9 mouse cellular contexts compared by ENCODE assay signal in genomic region chr15:93517022-93517565, GRCm38 (mm10).
DNase-seq lines count a peak whose midpoint lies in the region; ATAC-seq and TF ChIP-seq lines count a peak whose summit lies in the region.
"Had no signal": no experiment of that assay in that cellular context is flagged by ENCODE, and none has a peak within 500 bp of the region (broad histone marks: within the 10 kb centered on the region; RNA-seq: fewer than 3 reads in every experiment).

No protein-coding gene starts in this region.

- H3K4me2 ChIP-seq in limb, embryonic 12.5 days = peak overlapping the region; percentile 94
- H3K4me2 ChIP-seq in stomach, postnatal 0 days (replicated peaks; ENCODE audit: low read depth) = peak overlapping the region; percentile 91

- H3K9ac ChIP-seq in limb, embryonic 12.5 days (replicated peaks) = no peak overlapping the region
- H3K9ac ChIP-seq in stomach, postnatal 0 days (ENCODE audit: low read length) = no peak overlapping the region
- H3K9ac ChIP-seq: forebrain, postnatal 0 days had no signal

- no peaks in the 10 kb centered on the region for H3K9me3 ChIP-seq in limb, embryonic 12.5 days
- H3K9me3 ChIP-seq in limb, embryonic 10.5 days (replicated peaks) = no peaks in the 10 kb centered on the region
- H3K9me3 ChIP-seq in stomach, postnatal 0 days (ENCODE audit: control insufficient read depth, low read length) = no peaks in the 10 kb centered on the region

- peak overlapping the region; percentile 88 for H3K27ac ChIP-seq in gastrocnemius, adult 2 months
- H3K27ac ChIP-seq in limb, embryonic 12.5 days = 0 out of 2 replicates have a peak overlapping the region, but pooled peaks have one; percentile 91
- H3K27ac ChIP-seq in limb, embryonic 10.5 days = no peak overlapping the region
- H3K27ac ChIP-seq in stomach, postnatal 0 days (replicated peaks) = no peak overlapping the region

- WGBS in limb, embryonic 12.5 days = 79% methylated on average over 11 of the region's 11 CpGs
- WGBS in limb, embryonic 10.5 days = 78% methylated on average over 11 of the region's 11 CpGs
- WGBS in stomach, postnatal 0 days = 71% methylated on average over 11 of the region's 11 CpGs

- TF ChIP-seq EP300 in stomach, postnatal 0 days (optimal IDR thresholded peaks at IDR 0.05) = no peak

- TF ChIP-seq CTCF in gastrocnemius, adult 2 months (IDR thresholded peaks at IDR 0.05) = no peak
- no peak for TF ChIP-seq CTCF in stomach, postnatal 0 days (IDR thresholded peaks at IDR 0.05; ENCODE audit: low read depth)

- no peak for ATAC-seq in limb, embryonic 12.5 days (ENCODE audit: insufficient number of reproducible peaks, insufficient read depth, low FRiP score, low TSS enrichment, low read depth)
- ATAC-seq in stomach, postnatal 0 days (ENCODE audit: low FRiP score, low TSS enrichment) = no peak
- ATAC-seq: forebrain, postnatal 0 days had no signal

- H3K4me1 ChIP-seq in limb, embryonic 12.5 days (replicated peaks) = peaks cover 83% of the 10 kb centered on the region
- peaks cover 86% of the 10 kb centered on the region for H3K4me1 ChIP-seq in limb, embryonic 10.5 days
- peaks cover 3% of the 10 kb centered on the region; the same call in 1 of the 2 replicates for H3K4me1 ChIP-seq in stomach, postnatal 0 days (replicated peaks; ENCODE audit: control insufficient read depth, insufficient read depth)

- intact Hi-C loops in gastrocnemius, adult 2 months (cut with DNase I) = no loop called here

- H3K27me3 ChIP-seq in limb, embryonic 12.5 days = no peaks in the 10 kb centered on the region; the same call in none of the 2 replicates
- H3K27me3 ChIP-seq in limb, embryonic 10.5 days (ENCODE audit: low read depth, poor library complexity, severe bottlenecking) = peaks cover 20% of the 10 kb centered on the region
- H3K27me3 ChIP-seq in stomach, postnatal 0 days (ENCODE audit: control insufficient read depth, insufficient read depth, low read length) = no peaks in the 10 kb centered on the region

- H3K4me3 ChIP-seq in gastrocnemius, adult 2 months = peak overlapping the region; percentile 94
- peak overlapping the region; percentile 83; the same call in 1 of the 2 replicates for H3K4me3 ChIP-seq in limb, embryonic 12.5 days (replicated peaks)
- no peak overlapping the region for H3K4me3 ChIP-seq in limb, embryonic 10.5 days
- H3K4me3 ChIP-seq in stomach, postnatal 0 days (ENCODE audit: low read depth, low read length) = no peak overlapping the region

- H3K36me3 ChIP-seq in limb, embryonic 12.5 days = no peaks in the 10 kb centered on the region
- peaks cover 4% of the 10 kb centered on the region; the same call in 1 of the 2 replicates for H3K36me3 ChIP-seq in limb, embryonic 10.5 days
- H3K36me3 ChIP-seq in stomach, postnatal 0 days (ENCODE audit: control insufficient read depth, insufficient read depth, low read length) = no peaks in the 10 kb centered on the region

- DNase-seq in gastrocnemius, adult 2 months = no peak
- DNase-seq in gastrocnemius, adult 18-20 months (ENCODE audit: low spot score) = no peak
- no peak for DNase-seq in limb, embryonic 10.5 days (ENCODE audit: low spot score)
- peak; percentile 27 to 62 for DNase-seq in lung, adult 18-20 months
- no peak for DNase-seq in stomach, postnatal 0 days (ENCODE audit: low spot score)
- no peak for DNase-seq in spleen, adult 18-20 months
- DNase-seq in T-cell, adult 2 months (ENCODE audit: low spot score) = no peak
- DNase-seq: forebrain, postnatal 0 days had no signal

Comparison
In these comparisons a context has a peak if more than half of its experiments do, and no peak if none do; other contexts are left out.
1. H3K27ac ChIP-seq: peak in gastrocnemius, adult 2 months (single experiment) and limb, embryonic 12.5 days (single experiment); none in limb, embryonic 10.5 days (single experiment) and stomach, postnatal 0 days (single experiment).
2. H3K4me3 ChIP-seq: peak in gastrocnemius, adult 2 months (single experiment) and limb, embryonic 12.5 days (single experiment); none in limb, embryonic 10.5 days (single experiment) and stomach, postnatal 0 days (single experiment).
3. DNase-seq: peak in lung, adult 18-20 months (2 of 2); none in gastrocnemius, adult 2 months (single experiment), gastrocnemius, adult 18-20 months (single experiment), limb, embryonic 10.5 days (single experiment), stomach, postnatal 0 days (single experiment), spleen, adult 18-20 months (0 of 2) and T-cell, adult 2 months (single experiment).